Comparison of ENCODE assay signal across 25 mouse cellular contexts in genomic region chr4:102531729-102532128, GRCm38 (mm10).
DNase-seq lines count a peak whose midpoint lies in the region; ATAC-seq and TF ChIP-seq lines count a peak whose summit lies in the region.
"Had no signal": no experiment of that assay in that cellular context is flagged by ENCODE, and none has a peak within 500 bp of the region (broad histone marks: within the 10 kb centered on the region; RNA-seq: fewer than 3 reads in every experiment).

No protein-coding gene starts in this region.

- no peak for TF ChIP-seq POLR2A in thymus, adult 2 months (IDR thresholded peaks at IDR 0.05; ENCODE audit: control insufficient read depth, extremely low read depth, insufficient read depth, low read length, poor library complexity)

- no peaks in the 10 kb centered on the region for H3K27me3 ChIP-seq in heart, embryonic 13.5 days (replicated peaks)
- H3K27me3 ChIP-seq in thymus, adult 2 months (ENCODE audit: control insufficient read depth, insufficient read depth, low read length) = no peaks in the 10 kb centered on the region
- H3K27me3 ChIP-seq in forebrain, embryonic 14.5 days (replicated peaks; ENCODE audit: control insufficient read depth, insufficient read depth, low read length) = no peaks in the 10 kb centered on the region
- H3K27me3 ChIP-seq: embryonic facial prominence, embryonic 15.5 days; hindbrain, embryonic 12.5 days; kidney, embryonic 15.5 days; liver, embryonic 15.5 days; lung, embryonic 15.5 days; midbrain, embryonic 15.5 days had no signal

- no peak for ATAC-seq in heart, embryonic 13.5 days (ENCODE audit: extremely low read depth, insufficient number of reproducible peaks, low FRiP score, low TSS enrichment)
- peak; percentile 54 to 59 for ATAC-seq in hematopoietic stem cell, adult 5-6 weeks (replicated peaks in 1 of 2; ENCODE audit: insufficient read depth in 1 of 2, low FRiP score in 2 of 2, low TSS enrichment in 1 of 2, low read depth in 1 of 2, poor library complexity in 2 of 2, severe bottlenecking in 2 of 2)
- ATAC-seq in forebrain, embryonic 14.5 days = no peak
- ATAC-seq: forebrain, embryonic 16.5 days; intestine, postnatal 0 days; midbrain, embryonic 15.5 days had no signal

- no peak overlapping the region for H3K4me3 ChIP-seq in heart, embryonic 13.5 days
- H3K4me3 ChIP-seq in left cerebral cortex, adult 2 months = no peak overlapping the region
- H3K4me3 ChIP-seq in thymus, adult 2 months (ENCODE audit: control insufficient read depth, insufficient read depth, low read length) = no peak overlapping the region
- H3K4me3 ChIP-seq in forebrain, embryonic 14.5 days (ENCODE audit: low read depth, low read length) = no peak overlapping the region
- H3K4me3 ChIP-seq: embryonic facial prominence, embryonic 15.5 days; hindbrain, embryonic 12.5 days; kidney, embryonic 15.5 days; limb, embryonic 10.5 days; liver, embryonic 15.5 days; lung, embryonic 15.5 days; midbrain, embryonic 15.5 days; myocyte had no signal

- TF ChIP-seq CTCF in left cerebral cortex, adult 2 months (IDR thresholded peaks at IDR 0.05) = no peak
- TF ChIP-seq CTCF in thymus, adult 2 months (IDR thresholded peaks at IDR 0.05; ENCODE audit: borderline replicate concordance, control insufficient read depth, extremely low read depth, insufficient read depth, low read length, poor library complexity) = no peak

- peaks cover 45% of the 10 kb centered on the region for H3K4me1 ChIP-seq in heart, embryonic 13.5 days
- no peaks in the 10 kb centered on the region for H3K4me1 ChIP-seq in thymus, adult 2 months (replicated peaks; ENCODE audit: control insufficient read depth, insufficient read depth, low read length)
- peaks cover 9% of the 10 kb centered on the region for H3K4me1 ChIP-seq in forebrain, embryonic 14.5 days (ENCODE audit: control insufficient read depth, insufficient read depth, low read length)
- H3K4me1 ChIP-seq: embryonic facial prominence, embryonic 15.5 days; kidney, embryonic 15.5 days; limb, embryonic 10.5 days; liver, embryonic 15.5 days; lung, embryonic 15.5 days had no signal

- no peaks in the 10 kb centered on the region for H3K9me3 ChIP-seq in heart, embryonic 13.5 days
- H3K9me3 ChIP-seq in forebrain, embryonic 14.5 days (replicated peaks; ENCODE audit: control insufficient read depth, low read length) = no peaks in the 10 kb centered on the region
- H3K9me3 ChIP-seq: embryonic facial prominence, embryonic 15.5 days; hindbrain, embryonic 12.5 days; kidney, embryonic 15.5 days; limb, embryonic 10.5 days; liver, embryonic 15.5 days; lung, embryonic 15.5 days; midbrain, embryonic 15.5 days had no signal

- DNase-seq in heart, adult 11 months = no peak
- DNase-seq in left cerebral cortex, adult 2 months (ENCODE audit: extremely low spot score in 1 of 2, low spot score in 2 of 2) = no peak
- no peak for DNase-seq in left cerebral cortex, adult 11 months (ENCODE audit: low spot score)
- no peak for DNase-seq in thymus, adult 2 months
- DNase-seq in forebrain, embryonic 14.5 days (ENCODE audit: low spot score) = no peak
- DNase-seq: adrenal gland, postnatal 14 days; cerebellum, adult 9-10 months; gastrocnemius, postnatal 25 days; kidney, postnatal 4 days; liver; lung, postnatal 36 days; right cerebral cortex, adult 18-20 months; thymus, adult 18-20 months had no signal

- intact Hi-C loops in left cerebral cortex, adult 2 months (cut with DNase I) = loop anchor here (2.0 to 5.0 kb wide), 2 partner anchors 41 to 61 kb away; no protein-coding TSS in a partner anchor

- peak overlapping the region; percentile 14; the same call in 1 of the 2 replicates for H3K4me2 ChIP-seq in heart, embryonic 13.5 days
- no peak overlapping the region for H3K4me2 ChIP-seq in forebrain, embryonic 14.5 days (ENCODE audit: low read length)
- H3K4me2 ChIP-seq: embryonic facial prominence, embryonic 15.5 days; hindbrain, embryonic 12.5 days; kidney, embryonic 15.5 days; liver, embryonic 15.5 days; lung, embryonic 15.5 days; midbrain, embryonic 15.5 days had no signal

- H3K9ac ChIP-seq in heart, embryonic 13.5 days = no peak overlapping the region; the same call in 1 of the 2 replicates
- no peak overlapping the region for H3K9ac ChIP-seq in forebrain, embryonic 14.5 days (ENCODE audit: low read length)
- H3K9ac ChIP-seq: embryonic facial prominence, embryonic 15.5 days; hindbrain, embryonic 12.5 days; kidney, embryonic 15.5 days; liver, embryonic 15.5 days; lung, embryonic 15.5 days; midbrain, embryonic 15.5 days had no signal

- peak overlapping the region; percentile 51 for H3K27ac ChIP-seq in heart, embryonic 13.5 days (replicated peaks)
- 0 out of 2 replicates have a peak overlapping the region, but pooled peaks have one; percentile 19 for H3K27ac ChIP-seq in left cerebral cortex, adult 2 months
- no peak overlapping the region for H3K27ac ChIP-seq in thymus, adult 2 months (ENCODE audit: control insufficient read depth, insufficient read depth, low read length)
- H3K27ac ChIP-seq in forebrain, embryonic 14.5 days (ENCODE audit: low read depth, low read length) = no peak overlapping the region
- H3K27ac ChIP-seq: embryonic facial prominence, embryonic 15.5 days; hindbrain, embryonic 12.5 days; kidney, embryonic 15.5 days; limb, embryonic 10.5 days; liver, embryonic 15.5 days; lung, embryonic 15.5 days; midbrain, embryonic 15.5 days had no signal

- no peaks in the 10 kb centered on the region for H3K36me3 ChIP-seq in heart, embryonic 13.5 days
- H3K36me3 ChIP-seq in thymus, adult 2 months (ENCODE audit: control insufficient read depth, insufficient read depth, low read length) = no peaks in the 10 kb centered on the region
- no peaks in the 10 kb centered on the region for H3K36me3 ChIP-seq in forebrain, embryonic 14.5 days (ENCODE audit: control insufficient read depth, insufficient read depth, low read length)
- H3K36me3 ChIP-seq: embryonic facial prominence, embryonic 15.5 days; hindbrain, embryonic 12.5 days; kidney, embryonic 15.5 days; limb, embryonic 10.5 days; liver, embryonic 15.5 days; lung, embryonic 15.5 days; midbrain, embryonic 15.5 days had no signal

- WGBS in heart, embryonic 13.5 days = 26% methylated on average over 4 of the region's 4 CpGs
- 13% methylated on average over 4 of the region's 4 CpGs for WGBS in thymus, adult 2 months
- 80% methylated on average over 4 of the region's 4 CpGs for WGBS in forebrain, embryonic 14.5 days

Comparison
In these comparisons a context has a peak if more than half of its experiments do, and no peak if none do; other contexts are left out.
1. ATAC-seq: peak in hematopoietic stem cell, adult 5-6 weeks (2 of 2); none in heart, embryonic 13.5 days (single experiment) and forebrain, embryonic 14.5 days (single experiment).
2. H3K27ac ChIP-seq: peak in heart, embryonic 13.5 days (single experiment) and left cerebral cortex, adult 2 months (single experiment); none in thymus, adult 2 months (single experiment) and forebrain, embryonic 14.5 days (single experiment).